Mouse (Mus musculus) T-helper 1 cell (primary cell): Measurements from ENCODE around the gene Nod2.

Experiments
- in situ Hi-C: fragments of 300-600 bp; cut with MboI, MseI; formaldehyde crosslinking; loops from one replicate; pipeline ENCODE4 v1.15.1; 2025; ENCODE audit warnings: high pct_unique_total_duplicates

The Nod2 gene

DNA sequence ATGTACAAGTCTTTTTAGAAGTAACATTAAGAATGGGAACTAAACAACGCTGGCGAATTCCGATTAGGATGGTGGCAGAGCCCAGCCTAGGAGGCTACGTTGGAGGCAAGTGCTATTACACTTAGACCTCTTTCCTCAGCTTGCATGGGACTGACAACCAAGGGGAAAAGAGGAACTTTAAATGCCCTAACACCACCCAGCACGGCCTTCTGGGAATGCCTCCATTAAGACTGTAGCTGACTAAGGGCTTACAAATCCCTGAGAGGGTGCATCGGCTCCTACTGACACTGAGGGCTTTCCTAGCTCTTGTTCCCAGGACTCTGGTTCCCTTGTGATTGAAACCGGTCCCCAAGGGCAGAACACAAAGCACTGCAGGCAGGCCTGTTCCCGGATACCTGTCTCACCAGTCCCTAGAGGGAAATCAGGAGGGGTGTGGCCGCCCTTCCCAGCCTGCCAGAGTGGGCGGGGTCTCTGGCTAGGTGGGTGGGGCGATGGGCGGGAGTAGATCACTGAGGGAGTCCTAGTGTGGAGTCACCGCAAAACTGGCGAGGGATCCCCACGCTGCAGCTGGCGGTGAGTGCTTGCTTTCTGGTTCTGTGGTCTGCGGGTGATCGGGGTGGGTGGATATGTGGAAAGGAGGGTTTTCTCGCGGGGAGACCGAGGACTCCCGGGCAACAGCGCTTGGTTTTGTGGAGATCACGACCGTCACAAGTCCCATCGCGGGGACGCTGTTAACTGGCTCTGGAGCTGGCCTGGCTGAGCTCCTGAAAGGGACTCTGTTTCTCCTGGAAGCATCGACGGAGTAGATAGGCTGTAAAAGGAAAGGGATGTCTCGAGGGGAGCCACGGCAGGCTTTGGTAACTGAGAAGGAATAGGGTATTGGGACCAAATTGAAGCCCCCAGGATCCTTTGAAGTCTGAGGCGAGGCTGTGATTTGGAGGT, at the start of gene Nod2:
TSS of gene Nod2 (plus strand) at position 479 of the 942 bp plus-strand sequence.
- in situ Hi-C loops: no loop called here

DNA sequence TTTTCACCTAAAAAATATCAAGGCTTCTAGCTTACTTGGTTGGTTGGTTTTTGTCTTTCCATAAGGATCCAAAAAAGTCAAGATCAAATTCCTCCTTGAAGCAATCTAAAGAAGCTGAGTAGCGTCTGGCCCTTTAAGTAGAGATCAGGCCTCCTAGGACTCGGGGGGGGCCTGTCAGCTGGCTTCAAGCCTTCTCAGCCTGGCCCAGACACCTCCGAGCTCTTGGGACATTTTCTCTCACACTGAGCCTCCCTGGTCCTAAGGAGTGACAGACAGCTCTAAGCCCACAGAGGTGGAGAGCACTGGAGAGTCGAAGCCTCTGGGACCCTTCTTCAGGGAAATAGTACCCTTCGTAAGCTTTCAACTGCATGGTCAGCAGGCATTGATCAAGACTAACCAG, 48.5 kb upstream of the Nod2 start:
- in situ Hi-C loops: no loop called here

DNA sequence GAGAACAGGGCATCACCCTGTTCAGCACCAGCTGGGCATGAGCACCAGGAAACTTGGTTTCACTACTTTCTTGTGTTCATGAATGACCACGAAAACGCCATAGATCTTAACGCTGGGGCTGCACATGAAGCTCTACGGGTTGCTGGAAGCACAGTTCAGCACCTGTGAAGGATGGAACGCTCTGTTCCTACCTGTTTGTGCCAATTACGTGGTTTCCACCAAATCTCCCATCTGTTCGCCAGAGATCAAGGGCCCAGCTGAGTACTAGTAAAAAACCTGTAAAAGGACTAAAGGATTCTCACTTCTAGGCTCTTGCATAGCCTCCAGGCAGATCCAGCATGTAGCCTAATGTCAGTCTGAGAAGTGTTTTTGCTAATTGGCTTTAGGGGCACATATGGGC, 47.6 kb upstream of the Nod2 start:
- in situ Hi-C loops: no loop called here

DNA sequence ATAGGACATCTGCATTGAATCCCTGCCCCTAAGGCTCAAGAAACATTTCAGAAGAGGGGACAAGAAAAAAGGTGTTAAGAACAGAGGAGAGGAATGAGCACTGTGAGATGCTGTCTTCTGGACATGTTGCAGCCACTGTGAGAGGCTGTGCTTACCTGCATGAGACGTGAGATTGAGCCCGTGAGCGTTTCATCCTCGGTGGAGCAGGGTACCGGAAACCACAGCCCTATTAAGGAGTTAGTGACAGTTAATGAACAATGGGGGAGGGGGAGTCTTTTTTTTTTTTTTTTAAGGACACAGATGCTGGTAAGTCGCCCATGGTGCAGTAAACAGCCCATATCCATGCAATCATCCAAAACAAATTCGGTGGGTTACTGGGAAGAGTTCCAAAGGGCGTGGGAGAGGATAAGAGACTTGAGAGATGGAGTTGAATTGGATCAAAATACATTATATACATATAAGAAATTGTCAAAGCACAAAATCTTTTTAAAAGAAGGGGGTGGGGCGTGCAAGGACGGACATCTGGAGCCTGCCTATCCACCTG, 43.6 kb upstream of the Nod2 start:
- in situ Hi-C loops: no loop called here

DNA sequence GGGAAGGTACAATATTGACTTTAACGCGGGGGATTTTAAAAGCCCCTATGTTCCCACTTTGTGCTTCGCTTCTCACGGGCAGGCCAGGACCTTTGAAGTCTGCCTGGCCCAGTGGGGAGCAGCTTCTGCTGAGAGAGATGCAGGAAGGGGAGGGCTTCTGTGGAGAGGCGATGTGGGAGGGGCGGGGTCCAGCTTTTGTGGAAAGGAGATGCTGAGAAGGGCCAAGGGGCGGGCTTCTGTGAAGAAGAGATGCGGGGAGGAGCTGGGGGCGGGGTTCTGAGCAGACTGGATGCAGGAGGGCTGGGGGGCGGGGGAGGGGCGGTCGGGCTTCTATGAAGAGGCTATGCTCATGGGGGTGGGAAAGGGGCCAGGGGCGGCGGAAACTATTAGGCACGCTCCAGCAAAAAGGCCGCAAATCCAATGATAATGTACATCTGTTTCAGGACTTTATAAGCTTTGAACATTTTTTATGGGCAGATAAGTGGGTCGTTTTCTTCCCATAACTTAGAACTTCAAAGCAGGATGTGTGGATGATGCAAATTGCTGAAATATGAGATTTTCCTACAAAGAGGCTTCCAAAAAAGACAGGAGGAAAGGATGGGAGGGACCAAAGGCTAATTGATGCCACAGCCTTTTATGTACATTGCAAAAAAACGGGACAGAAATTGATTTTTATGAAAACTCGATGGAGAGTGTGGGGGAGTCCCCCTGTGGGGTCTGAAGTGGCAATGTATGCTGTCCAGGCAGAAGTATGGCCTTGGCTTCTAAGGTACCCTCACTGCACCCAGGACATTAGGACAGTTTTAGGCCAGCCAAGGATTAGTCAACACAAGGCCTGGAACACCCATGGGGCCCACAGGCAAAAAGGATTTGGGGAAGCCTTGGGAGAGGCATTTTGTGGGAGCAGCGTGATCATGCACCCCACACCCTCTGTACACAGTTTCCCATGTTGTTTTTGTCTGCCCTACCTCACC, 42.8 kb upstream of the Nod2 start:
- in situ Hi-C loops: no loop called here

DNA sequence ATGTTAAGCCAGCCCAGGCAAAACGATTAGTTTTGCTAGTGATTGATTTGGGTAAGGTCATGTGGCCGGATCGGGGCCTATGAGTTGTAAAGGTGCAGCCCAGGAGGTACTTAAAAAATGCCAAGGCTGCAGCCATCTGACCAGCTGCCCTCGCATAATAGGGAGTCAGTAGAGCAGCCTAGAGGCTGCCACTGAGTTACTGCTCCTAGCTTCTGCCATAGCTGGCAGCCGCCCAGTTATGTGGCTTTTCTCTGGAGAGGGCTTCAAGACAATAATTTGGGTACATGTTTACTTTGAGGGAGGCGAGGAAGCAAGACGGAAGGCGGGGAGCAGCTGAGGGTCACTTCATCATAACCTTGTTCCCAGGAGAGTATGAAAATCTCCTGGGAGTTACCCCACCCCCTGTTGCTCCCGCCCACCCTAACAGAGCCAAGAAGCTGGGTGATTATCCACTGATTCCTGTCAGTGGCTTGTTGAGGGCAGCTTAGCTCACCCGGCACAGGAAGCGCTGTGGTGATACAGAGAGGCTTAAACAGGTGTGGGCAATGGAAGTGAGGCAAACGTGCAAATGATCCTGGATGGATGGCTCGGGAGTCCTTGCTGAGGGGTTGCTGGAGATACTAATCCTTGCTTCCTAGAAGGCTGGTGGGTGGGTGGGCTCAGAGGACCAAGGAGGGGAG, 41.6 kb upstream of the Nod2 start:
- in situ Hi-C loops: no loop called here

DNA sequence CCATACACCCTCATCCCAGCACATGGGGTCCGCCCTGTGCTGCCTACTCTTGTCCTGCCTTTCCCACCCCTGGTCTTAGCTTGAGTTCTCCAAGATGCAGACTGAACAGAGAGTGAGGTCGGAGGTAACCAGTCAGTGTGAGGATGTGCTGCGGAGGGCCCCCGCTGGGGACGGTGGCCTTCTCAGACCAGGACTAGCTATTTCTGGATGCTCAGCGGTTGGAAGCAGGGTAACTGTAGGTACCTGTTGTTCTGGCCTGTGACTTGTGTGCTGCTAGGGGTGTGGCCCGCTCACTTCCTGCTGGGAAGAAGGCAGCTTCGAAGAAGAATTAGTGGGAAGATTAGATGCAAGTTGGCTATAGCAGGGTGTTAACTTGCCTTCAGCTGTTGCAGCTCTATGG, 38.1 kb upstream of the Nod2 start:
- in situ Hi-C loops: no loop called here

DNA sequence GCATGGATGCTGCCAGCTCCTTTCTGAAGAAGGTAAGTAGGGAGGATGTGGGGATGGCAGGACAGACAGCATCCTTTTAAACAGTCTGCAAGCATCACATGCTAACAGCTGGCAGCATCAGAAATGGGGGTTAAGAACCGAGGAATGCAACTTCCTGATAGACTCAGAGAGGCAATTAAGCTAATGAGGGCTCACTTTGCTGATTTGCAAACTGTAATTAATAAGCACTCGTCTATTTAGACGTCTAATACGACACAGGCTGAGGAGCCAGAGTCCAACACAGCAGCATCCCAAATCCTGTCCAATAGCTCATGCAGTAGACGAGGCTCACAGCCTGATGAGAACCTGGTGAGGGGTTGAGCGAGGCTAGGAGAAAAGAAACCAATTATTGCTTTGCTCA, 36.8 kb upstream of the Nod2 start:
- in situ Hi-C loops: no loop called here

DNA sequence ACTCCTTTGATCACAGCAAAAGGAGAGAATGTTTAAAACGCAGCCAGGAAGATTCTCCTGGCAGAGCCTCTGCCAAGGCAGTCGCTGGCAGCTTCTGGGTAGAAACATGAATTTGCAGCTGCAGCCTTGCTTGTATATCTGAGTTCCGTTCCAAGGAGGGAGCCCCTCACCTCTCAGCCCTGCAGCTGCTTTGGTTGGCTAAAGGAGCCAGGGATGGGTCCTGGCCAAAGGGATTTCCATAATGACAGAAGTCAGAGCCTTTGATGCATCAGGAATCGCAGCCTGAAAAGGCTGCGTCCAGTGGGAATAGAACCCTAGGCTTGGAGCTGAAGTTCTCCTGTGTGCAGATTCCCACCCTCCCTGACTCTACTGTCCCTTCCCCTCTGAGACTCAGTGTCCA, 32.1 kb upstream of the Nod2 start:
- in situ Hi-C loops: no loop called here

DNA sequence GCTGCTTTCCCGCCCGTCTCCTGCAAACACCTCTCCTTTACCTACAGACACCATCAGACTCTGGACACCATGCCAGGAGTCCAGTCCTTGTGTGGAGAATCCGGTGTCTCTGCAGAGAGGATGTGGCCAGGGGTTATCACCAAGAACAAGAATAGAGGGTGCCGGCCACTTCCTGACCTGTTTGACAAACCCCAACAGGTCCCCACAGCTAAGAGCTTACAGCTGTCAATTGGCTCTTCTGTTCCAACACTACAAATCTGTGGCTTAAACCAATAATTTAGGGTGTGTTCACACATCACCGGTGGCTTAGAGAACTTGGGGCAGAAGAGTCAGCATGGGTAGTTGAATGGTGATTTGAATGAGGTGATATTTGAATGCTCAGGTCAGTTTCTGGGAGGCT, 28.5 kb upstream of the Nod2 start:
- in situ Hi-C loops: no loop called here

DNA sequence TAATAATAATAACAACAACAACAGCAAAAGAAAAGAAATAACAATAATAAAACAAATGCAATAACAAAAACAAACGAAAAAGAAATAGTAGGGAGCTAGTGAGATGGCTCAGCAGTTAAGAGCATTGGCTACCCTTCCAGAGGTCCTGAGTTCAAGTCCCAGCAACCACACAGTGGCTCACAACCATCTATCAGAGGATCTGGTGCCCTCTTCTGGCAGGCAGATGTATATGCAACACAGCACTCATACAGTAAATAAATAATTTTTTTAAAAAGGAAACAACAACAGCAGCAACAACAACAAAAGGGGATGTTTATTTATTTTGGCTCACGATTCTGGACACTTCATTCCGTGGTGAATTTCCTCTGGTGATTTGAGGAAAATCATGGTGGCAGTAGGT, 27.6 kb upstream of the Nod2 start:
- in situ Hi-C loops: no loop called here

DNA sequence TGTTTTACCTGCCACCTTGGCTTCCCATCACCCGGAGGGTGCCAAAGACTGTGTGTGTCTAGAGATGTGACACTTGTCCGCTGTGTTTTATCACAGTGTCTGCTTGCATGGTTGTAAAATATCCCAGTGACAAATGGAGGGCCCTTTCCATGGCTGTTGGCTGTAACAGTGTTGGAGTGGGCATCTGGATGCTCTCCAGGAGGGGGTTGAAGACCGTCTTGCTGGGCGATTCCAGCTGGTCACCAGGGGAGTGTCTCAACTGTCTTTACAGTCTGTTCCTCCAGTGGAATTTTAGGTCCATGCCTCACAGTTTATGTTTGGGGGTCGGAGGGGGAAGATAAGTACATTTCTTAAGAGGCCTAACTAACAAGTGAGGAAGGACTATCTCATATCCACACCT, 26.2 kb upstream of the Nod2 start:
- in situ Hi-C loops: no loop called here

DNA sequence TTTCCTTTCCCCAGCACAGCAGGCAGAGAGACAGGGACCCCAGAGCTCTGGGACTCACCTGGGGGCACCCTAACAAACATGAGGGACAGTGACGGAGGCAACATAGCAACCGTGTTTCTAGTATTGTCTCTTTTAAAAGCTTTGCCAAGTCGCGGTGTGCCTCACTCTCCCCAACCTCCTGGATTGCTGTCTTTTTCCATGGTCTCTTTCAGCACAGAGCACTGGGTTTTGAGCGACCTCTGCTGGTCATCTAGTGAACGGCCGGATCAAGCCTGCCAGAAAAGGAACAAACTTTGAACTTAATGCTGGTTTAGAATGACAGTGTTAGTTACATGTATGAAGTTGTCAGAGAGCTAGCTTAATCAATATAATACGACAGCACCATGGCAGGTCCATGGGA, 25.7 kb upstream of the Nod2 start:
- in situ Hi-C loops: no loop called here

DNA sequence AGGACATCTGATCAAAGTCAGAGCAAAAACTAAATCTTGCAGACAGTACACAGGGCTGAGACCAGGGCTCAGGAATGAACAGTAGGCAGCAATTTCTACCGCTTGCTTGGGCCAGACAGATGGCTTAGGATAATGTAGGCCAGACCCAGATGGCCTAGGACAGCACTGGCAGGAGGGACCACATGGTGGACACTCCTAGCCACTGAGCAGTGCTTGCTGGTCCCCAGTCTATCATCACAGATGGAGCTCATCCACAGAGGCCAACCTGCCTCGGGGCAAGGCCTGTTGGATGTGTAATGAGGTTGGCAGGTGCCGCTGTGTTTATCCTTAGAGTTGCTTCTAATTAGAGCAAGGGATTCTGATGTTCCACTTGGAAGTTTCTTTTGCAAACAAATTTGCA, 23.8 kb upstream of the Nod2 start:
- in situ Hi-C loops: no loop called here

DNA sequence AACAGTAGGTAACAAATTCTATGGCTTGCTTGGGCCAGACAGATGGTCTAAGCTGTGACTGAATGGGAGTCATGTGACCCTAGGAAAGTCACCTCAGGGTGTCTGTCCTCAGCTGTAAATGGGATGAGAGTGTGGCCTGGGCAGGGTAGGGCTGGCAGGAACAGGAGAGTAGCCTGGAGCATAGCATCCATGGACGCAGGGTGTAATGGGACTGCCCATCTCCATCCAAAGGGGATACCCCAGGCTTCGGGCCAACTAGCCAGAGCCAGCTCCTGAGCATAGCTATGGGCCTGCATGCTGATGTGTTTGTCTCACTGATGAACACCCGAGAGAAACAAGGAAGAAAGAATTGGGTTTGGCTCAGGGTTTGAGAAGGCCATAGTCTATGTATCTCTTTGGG, 22.8 kb upstream of the Nod2 start:
- in situ Hi-C loops: no loop called here

DNA sequence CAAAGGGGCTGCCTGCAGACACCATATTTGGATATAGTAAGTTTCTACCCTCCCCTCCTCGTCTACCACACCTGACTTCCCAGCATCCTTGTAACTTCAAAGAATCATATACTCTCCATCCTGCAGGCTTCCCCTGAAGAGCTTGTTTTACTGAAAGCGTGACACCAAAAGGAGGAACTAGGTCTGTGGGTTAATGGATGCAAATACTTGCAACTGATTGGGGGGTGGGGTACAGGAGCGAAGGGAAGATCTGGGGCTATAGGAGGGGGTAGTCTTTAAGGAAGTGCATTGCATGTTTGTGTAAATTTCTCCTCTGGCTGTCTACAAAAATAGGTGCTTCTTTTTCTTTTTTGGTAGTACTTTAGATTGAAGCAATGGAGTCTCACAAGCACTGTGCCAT, 20.7 kb upstream of the Nod2 start:
- in situ Hi-C loops: no loop called here

DNA sequence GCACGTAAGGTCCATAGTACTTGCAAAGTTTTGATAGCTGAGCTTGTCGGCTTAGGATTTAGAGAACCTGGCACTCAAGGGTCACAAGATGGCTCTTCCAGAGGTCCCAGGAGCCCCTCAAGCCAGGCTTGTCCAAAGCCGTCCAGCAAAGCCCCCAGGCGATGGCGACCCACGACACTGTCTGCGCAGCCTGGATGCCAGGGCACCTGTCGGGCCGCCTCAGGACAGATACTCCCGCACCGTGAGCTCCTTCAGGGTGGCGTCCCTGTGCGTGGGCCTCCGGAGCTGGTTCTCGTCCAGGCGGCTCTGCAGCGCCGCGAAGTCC, 20.2 kb upstream of the Nod2 start:
- in situ Hi-C loops: no loop called here

DNA sequence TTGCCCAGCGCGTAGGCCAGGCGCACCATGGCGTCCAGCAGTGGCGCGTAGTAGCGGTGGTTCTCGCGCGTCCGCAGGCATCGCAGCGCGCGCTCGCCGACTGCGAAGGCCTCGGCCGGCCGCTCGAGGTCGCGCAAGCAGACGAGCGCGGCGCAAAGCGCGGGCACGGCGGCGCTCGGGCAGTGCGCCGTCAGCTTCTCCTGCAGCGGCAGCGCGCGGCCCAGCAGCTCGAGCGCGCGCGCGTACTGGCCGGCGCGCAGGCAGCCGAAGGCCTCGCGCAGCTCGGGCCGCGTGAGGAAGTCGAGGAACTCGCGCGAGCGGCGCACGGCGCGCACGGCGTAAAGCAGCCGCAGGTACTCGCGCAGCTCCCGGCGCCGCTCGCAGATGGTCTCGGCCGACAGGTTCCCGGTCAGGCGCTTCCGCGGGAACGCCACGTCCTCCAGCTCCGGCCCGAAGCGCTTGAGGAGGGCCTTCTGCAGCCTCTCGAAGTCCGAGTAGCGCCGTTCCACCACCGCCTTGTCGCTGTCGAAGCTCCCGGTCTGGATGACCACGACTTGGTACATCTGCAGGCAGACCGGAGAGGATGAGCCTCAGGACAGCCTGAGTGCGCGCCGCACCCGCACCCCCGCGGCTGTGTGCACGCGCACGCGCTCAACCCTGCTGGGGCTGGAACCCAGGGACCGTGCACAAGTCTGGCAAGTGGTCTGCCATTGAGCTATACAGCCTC, 19.7 kb upstream of the Nod2 start:
- in situ Hi-C loops: no loop called here

DNA sequence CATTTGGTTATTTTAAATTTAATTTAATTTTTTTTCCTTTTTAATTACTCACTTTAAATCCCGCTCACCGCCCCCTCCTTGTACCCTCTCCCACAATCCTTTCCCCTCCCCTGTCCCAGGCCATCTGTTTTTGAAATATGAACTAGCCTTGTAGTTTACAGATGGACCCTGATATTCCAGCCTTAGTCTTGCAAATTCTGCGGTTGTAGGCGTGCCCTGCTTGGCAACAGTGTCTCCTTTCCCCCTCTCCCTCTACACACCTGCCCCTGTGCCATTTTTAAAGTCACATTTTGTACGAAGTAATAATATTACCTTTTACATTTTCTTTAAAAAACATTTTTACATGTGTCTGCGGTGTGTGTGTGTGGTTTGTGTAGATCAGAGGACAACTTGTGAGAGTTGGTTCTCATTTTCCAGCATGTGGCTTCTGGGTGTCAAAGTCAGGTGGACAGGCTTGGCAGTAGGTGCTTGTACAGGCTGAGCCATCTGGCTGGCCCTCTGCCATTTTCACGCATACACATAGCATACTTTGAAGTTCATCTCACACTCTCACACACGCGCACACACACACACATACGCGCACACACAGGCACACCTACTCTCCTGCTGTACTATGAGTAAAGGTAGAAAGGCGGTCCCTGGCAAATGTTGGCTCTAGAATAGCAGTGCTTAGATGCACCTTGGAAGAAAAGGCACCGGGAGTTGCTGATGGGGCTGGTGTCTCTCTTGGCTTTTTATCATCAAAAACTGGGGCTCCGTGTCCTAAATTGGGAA, 18.9 kb upstream of the Nod2 start:
- in situ Hi-C loops: no loop called here

DNA sequence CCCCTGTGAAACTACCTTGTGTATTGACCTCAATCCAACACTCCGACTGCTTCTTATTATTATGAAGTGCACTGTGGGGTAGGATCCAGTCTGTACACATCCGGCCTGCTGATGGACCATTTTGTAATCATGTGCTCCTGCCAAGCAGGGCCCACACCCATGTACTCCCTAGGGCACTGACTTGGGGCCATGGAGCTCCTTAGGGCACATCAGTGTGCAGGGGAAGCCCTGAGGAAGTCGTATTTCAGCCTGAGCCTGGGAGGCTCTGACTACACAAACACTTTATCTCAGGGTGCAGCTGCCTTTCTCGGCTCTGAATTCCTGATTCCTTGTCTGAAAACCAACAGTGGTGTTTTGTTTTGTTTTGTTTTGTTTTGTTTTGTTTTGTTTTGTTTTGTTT, 16.9 kb upstream of the Nod2 start:
- in situ Hi-C loops: loop anchor here (5.0 kb wide), 1 partner anchor 122 kb away; no protein-coding TSS in a partner anchor
